Mouse (Mus musculus): ENCODE data around the gene Sncg. TPM values are rescaled to one million over a fixed set of nuclear protein-coding genes. Genes with fewer than 3 reads are reported as not detected.
A peak's percentile ranks its signal among the peaks of the same experiment; 100 is the strongest.

Gene Sncg
- polyA plus RNA-seq, 1 experiment from 2014 or later, result 796 TPM

DNA sequence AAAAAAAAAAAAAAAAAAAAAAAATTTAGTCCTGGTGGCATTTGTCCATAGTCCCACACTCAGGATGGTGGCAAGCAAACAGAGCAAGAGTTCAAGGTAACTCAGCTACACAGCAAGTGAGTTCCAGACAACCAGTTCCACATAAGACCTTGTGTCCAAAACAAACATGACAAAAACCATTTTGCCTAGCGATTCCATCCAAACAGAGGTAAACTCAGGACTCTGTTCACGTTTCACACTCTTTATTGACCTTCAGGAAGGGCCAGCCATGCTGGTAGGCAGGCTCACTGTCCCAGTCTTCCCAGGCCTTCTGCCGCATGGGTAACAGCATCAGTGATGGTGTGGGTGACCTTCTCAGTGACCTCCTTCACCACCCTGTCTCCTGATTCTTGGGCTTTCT is 22.9 kb downstream of the Sncg start:
- no peak overlapping the region for H3K4me2 ChIP-seq
- H3K4me1 ChIP-seq (replicated peaks), result no peaks in the 10 kb centered on the region
- H3K36me3 ChIP-seq, result no peaks in the 10 kb centered on the region
- WGBS, result 53% methylated on average over 3 of the region's 3 CpGs
- no peaks in the 10 kb centered on the region for H3K9me3 ChIP-seq
- no peak for ATAC-seq (ENCODE audit: low read depth)
- no peak overlapping the region for H3K9ac ChIP-seq
- H3K27me3 ChIP-seq, result no peaks in the 10 kb centered on the region
- H3K4me3 ChIP-seq, result no peak overlapping the region
- H3K27ac ChIP-seq (replicated peaks), result no peak overlapping the region

DNA sequence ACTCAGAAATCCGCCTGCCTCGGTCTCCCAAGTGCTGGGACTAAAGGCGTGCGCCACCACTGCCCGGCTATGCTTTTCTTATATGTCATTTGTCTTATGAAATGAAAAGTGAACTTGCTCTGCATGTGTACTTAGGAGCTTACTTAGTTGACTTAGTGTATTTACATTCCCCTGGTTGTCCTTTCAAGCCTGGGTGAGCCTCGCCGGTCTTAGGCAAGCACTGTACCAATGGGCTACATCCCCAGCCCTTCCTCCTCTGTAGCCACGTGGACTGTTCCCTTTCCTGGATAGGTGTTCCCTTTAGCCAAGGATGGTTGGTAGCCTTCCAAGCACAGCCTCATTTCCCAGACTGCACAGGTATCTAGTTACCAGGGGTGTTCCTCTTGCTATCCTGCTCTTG is 25.6 kb downstream of the Sncg start:
- Histone ChIP-seq H3K4me2 (no peak overlapping the region), H3K36me3 (peaks cover 5% of the 10 kb centered on the region), H3K9me3 (no peaks in the 10 kb centered on the region), H3K4me1 (replicated peaks) (no peaks in the 10 kb centered on the region), H3K27me3 (no peaks in the 10 kb centered on the region), H3K4me3 (no peak overlapping the region), H3K27ac (replicated peaks) (no peak overlapping the region), H3K9ac (no peak overlapping the region)
- 88% methylated on average over 8 of the region's 8 CpGs for WGBS
- ATAC-seq (ENCODE audit: low read depth), result no peak

DNA sequence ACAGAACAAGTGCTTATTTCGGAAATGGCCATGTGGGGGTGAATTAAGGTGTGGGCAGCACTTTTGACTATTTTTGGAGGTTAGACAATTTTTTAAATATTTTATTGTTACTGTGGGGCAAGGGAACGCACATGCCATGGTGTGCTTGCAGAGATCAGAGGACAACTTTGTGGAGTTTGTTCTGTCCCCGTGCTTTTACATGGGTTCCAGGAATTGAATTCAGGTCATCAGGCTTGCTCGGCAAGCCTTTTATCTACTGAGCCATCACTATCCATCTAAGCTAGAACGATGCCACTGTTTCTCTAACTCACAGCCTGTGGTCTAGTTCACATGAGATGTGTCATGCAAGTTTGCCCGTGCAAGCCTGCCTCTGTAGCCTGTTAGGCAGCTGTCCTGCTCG is 26.3 kb downstream of the Sncg start:
- ATAC-seq (ENCODE audit: low read depth), result no peak
- no peaks in the 10 kb centered on the region for H3K27me3 ChIP-seq
- H3K4me1 ChIP-seq (replicated peaks), result no peaks in the 10 kb centered on the region
- no peak overlapping the region for H3K27ac ChIP-seq (replicated peaks)
- WGBS, result 82% methylated on average over 7 of the region's 7 CpGs
- H3K9ac ChIP-seq, result no peak overlapping the region
- H3K9me3 ChIP-seq, result no peaks in the 10 kb centered on the region
- no peak overlapping the region for H3K4me2 ChIP-seq
- H3K36me3 ChIP-seq, result peaks cover 9% of the 10 kb centered on the region
- no peak overlapping the region for H3K4me3 ChIP-seq

DNA sequence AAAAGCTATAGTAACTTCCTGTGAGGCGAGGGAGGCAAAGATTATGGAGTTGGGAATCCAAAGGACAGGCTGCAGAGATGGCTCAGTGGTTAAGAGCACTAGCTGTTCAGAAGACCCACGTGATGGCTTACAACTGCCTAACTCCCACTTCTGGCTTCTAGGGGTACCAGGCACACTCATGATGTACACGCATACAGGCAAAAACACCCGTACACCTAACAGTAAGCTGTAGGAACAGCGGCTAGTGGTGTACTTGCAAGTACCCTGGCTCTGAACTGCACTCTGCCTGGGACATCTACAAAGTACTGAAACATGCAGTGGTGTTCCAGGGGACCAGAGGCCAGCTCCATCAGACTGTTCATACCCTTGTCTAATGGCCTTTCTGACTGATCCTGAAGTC is 27.5 kb downstream of the Sncg start:
- H3K4me1 ChIP-seq (replicated peaks), result no peaks in the 10 kb centered on the region
- WGBS, result 92% methylated on average over 5 of the region's 5 CpGs

DNA sequence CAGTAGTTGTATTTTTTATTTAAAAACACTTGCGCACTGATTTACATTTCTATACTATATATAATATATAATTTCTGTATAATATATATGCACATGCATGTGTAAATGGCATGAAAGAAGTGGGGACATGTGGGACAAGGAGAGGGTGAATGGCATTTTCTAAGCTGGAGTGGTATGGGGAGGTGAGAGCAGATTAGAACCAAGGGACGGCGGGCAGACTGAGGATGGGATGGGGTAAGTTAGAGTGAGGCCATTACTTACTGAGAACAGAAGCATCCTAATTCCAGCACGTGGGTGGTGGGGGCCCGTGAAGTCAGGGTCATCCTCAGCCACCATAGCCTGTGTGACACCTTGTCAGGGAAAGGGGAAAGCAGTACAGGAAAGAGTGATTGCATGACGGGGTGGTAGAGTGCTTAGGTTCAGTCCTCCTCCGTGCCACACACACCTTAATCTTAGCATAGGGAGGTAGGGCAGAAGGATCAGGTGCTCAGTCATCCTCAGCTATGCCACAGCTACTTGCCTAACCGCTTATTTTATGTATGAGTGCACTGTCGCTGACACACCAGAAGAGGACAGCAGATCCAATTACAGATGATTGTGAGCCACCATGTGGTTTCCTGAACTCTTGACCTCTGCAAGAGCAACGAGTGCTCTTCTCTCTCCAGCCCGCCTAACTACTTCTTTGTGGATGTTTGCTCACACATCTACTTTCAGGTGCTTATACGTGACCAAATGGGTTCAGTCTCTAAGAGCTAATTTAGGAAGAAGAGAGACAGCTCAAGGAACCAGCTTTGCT is 28.6 kb downstream of the Sncg start:
- ATAC-seq (ENCODE audit: low read depth), result 0 out of 2 replicates have a peak, but pooled peaks have one; percentile 40
- Histone ChIP-seq H3K27me3 (no peaks in the 10 kb centered on the region), H3K9ac (no peak overlapping the region), H3K9me3 (no peaks in the 10 kb centered on the region), H3K27ac (replicated peaks) (no peak overlapping the region), H3K4me3 (no peak overlapping the region), H3K36me3 (peaks cover 32% of the 10 kb centered on the region), H3K4me1 (replicated peaks) (no peaks in the 10 kb centered on the region), H3K4me2 (no peak overlapping the region)
- WGBS, result 60% methylated on average over 12 of the region's 12 CpGs

More for the DNA sequence above, 27.5 kb downstream of the Sncg start:
- no peak for ATAC-seq (ENCODE audit: low read depth)
- Histone ChIP-seq H3K9me3 (no peaks in the 10 kb centered on the region), H3K27ac (replicated peaks) (no peak overlapping the region), H3K27me3 (no peaks in the 10 kb centered on the region), H3K4me2 (no peak overlapping the region), H3K36me3 (peaks cover 21% of the 10 kb centered on the region), H3K4me3 (no peak overlapping the region), H3K9ac (no peak overlapping the region)

DNA sequence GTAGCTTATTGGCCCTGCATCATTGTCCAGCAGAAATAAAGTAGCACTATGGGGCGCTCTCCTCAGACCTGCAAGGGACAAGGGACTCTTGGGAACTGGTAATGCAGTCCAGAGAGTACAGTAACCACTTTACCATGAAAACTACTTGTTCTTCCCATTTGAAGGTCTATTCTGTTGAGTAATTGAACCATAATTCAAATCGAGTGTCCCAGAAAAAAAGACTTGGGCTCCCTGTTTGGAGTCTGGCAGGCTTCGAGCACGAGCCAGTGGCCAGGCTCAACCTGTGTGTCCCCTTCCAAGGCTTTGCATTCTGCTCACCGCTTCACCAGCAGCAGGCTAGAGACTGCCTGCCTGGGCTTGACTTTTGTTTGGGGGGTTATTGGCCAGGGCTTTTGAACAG is 30.2 kb downstream of the Sncg start:
- Histone ChIP-seq H3K4me3 (no peak overlapping the region), H3K27me3 (no peaks in the 10 kb centered on the region), H3K36me3 (peaks cover 47% of the 10 kb centered on the region), H3K4me1 (replicated peaks) (no peaks in the 10 kb centered on the region), H3K27ac (replicated peaks) (no peak overlapping the region), H3K9ac (no peak overlapping the region), H3K9me3 (no peaks in the 10 kb centered on the region), H3K4me2 (no peak overlapping the region)
- 84% methylated on average over 5 of the region's 5 CpGs for WGBS
- no peak for ATAC-seq (ENCODE audit: low read depth)

DNA sequence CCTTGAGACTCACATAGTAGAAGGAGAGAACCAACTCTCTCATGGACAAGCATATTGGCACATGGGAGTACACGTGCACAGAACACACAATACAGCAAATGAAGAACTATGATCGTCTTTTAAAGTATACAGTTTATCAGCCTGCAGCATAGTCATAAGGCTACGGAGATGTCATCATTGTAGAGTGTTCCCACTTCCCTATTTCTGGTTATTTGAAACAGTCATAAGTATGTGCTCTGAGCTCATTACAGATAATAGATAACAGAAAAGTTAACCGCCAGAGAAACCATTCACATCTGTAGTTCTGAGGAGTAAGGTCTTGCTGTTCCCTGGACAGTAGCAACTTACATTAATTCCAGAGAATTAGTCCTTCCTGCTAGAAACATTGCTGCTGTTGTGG is 31.5 kb downstream of the Sncg start:
- no peaks in the 10 kb centered on the region for H3K4me1 ChIP-seq (replicated peaks)
- no peaks in the 10 kb centered on the region for H3K9me3 ChIP-seq
- no peak overlapping the region for H3K27ac ChIP-seq (replicated peaks)
- ATAC-seq (ENCODE audit: low read depth), result no peak
- no peak overlapping the region for H3K4me2 ChIP-seq
- H3K36me3 ChIP-seq, result peaks cover 58% of the 10 kb centered on the region
- no peak overlapping the region for H3K9ac ChIP-seq
- H3K4me3 ChIP-seq, result no peak overlapping the region
- WGBS, result 95% methylated on average over 4 of the region's 4 CpGs
- no peaks in the 10 kb centered on the region for H3K27me3 ChIP-seq

DNA sequence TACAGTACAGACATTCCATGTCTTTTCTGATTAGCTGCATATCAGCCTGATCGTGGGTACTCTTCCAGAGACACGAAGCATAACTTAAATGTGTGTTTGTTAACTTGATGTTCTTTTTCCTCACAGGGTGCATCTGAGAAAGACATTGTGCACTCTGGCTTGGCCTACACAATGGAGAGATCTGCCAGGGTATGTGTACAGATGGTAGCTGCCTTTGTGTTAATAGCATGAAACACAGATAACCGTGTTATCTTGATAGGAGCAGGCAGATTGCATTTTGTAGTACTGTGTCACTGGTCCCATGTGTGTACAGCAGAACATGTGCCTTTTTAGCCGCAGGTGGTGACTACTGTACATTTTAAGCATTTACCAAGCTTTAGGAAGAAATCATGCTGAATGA is 32.6 kb downstream of the Sncg start:
- no peaks in the 10 kb centered on the region for H3K4me1 ChIP-seq (replicated peaks)
- no peaks in the 10 kb centered on the region for H3K27me3 ChIP-seq
- H3K9ac ChIP-seq, result no peak overlapping the region
- H3K4me2 ChIP-seq, result no peak overlapping the region
- H3K36me3 ChIP-seq, result peaks cover 69% of the 10 kb centered on the region
- H3K4me3 ChIP-seq, result no peak overlapping the region
- WGBS, result 91% methylated on average over 4 of the region's 4 CpGs
- H3K9me3 ChIP-seq, result no peaks in the 10 kb centered on the region
- ATAC-seq (ENCODE audit: low read depth), result no peak
- H3K27ac ChIP-seq (replicated peaks), result no peak overlapping the region

DNA sequence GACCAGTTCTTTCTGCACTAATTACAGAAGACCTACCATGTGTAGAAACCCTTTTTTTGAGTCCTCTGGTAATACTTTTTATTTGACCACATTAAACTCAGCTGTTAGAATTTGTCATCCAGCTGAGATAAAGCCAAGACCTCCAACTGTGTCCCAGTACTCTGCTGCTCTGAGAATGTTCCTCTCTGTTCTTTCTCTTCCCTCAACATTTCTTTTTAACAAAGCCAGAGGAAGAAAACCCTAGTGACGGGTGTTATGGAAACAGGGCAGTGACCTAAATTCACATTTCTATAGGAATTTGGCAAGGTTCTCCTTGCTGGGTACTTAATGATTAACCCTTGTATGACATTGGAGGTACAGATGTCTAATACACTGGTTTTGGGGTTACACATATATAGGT is 35.1 kb downstream of the Sncg start:
- Histone ChIP-seq H3K4me3 (no peak overlapping the region), H3K4me2 (no peak overlapping the region), H3K9me3 (no peaks in the 10 kb centered on the region), H3K27ac (replicated peaks) (no peak overlapping the region), H3K9ac (no peak overlapping the region), H3K4me1 (replicated peaks) (no peaks in the 10 kb centered on the region), H3K27me3 (no peaks in the 10 kb centered on the region), H3K36me3 (peaks cover 92% of the 10 kb centered on the region)
- ATAC-seq (ENCODE audit: low read depth), result no peak
- WGBS, result 54% methylated on average over 1 of the region's 1 CpGs

DNA sequence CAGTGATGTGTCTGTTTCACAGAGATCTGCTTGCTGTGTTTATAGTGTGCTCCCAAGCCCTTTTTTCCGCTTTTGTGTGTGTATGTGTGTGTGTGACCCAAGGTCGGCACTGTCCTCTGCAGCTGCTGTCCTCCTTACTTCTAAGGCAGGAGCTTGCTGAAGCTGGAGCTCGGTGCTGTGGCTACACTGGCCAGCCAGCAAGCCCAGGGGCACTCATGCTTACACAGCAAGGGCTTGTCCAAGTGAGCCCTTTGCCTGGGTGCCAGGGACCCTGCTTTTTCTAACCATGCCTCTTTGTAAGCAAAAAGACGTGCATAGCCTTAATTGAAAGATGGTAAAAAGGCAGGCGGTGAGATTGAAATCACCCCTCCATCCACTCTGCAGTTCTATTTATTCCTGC is 42.1 kb downstream of the Sncg start:
- 79% methylated on average over 5 of the region's 5 CpGs for WGBS
- no peaks in the 10 kb centered on the region for H3K9me3 ChIP-seq
- ATAC-seq (ENCODE audit: low read depth), result peak; percentile 44
- peaks cover 89% of the 10 kb centered on the region for H3K36me3 ChIP-seq
- no peaks in the 10 kb centered on the region for H3K4me1 ChIP-seq (replicated peaks)
- H3K4me2 ChIP-seq, result no peak overlapping the region
- no peak overlapping the region for H3K4me3 ChIP-seq
- no peaks in the 10 kb centered on the region for H3K27me3 ChIP-seq
- no peak overlapping the region for H3K9ac ChIP-seq
- peak overlapping the region; percentile 59 for H3K27ac ChIP-seq (replicated peaks)

DNA sequence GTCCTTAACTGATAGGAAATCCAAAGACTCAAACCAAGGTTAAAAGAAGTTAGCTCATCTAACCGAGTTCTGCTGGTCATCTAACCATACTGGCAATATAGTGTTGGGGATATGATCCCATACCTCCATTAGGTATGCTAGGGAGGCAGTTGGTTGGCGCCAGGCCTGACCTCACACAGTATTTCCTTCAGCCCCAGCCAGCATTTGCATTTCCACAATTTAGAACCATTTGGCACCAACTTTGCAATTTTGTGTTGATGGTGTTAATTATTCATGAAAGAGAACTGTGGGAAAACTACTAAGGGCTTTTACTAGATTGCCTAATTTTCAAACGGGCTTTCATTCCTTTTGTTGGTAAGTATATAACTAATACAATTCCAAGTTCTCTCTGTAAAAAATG is 42.7 kb downstream of the Sncg start:
- Histone ChIP-seq H3K4me2 (no peak overlapping the region), H3K4me1 (replicated peaks) (no peaks in the 10 kb centered on the region), H3K36me3 (peaks cover 85% of the 10 kb centered on the region), H3K9me3 (no peaks in the 10 kb centered on the region), H3K4me3 (no peak overlapping the region), H3K9ac (no peak overlapping the region), H3K27ac (replicated peaks) (peak overlapping the region; percentile 4; the same call in 1 of the 2 replicates), H3K27me3 (no peaks in the 10 kb centered on the region)
- 80% methylated on average over 3 of the region's 3 CpGs for whole genome bisulfite sequencing
- no peak for ATAC-seq (ENCODE audit: low read depth)

DNA sequence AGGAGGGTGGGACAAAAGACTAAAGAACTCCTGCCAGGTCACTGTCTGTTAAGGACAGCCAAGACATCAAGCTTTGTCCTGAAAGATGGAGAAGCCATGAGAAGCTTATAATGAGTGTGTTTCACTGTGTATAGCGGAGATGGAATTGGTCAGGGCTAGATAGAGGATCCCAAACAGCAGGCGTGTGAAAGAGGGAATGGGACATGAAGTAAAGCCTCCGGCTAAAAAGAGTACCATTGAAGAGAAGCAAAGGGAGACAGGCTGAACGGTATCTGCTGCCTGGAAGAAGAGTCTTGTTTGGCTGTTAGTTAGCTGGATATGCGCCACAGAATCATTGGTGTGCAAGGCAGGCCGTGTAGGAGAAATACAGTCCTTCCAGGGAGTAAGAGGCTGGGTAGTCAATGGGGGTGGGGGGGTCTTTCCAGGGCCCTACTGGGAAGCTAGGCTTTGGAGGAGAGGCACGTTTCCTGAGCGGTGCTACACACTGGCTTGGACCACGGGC is 43.9 kb downstream of the Sncg start:
- H3K4me2 ChIP-seq, result no peak overlapping the region
- no peak overlapping the region for H3K9ac ChIP-seq
- H3K9me3 ChIP-seq, result no peaks in the 10 kb centered on the region
- no peak overlapping the region for H3K4me3 ChIP-seq
- H3K27ac ChIP-seq (replicated peaks), result 0 out of 2 replicates have a peak overlapping the region, but pooled peaks have one; percentile 38
- peaks cover 84% of the 10 kb centered on the region for H3K36me3 ChIP-seq
- no peaks in the 10 kb centered on the region for H3K27me3 ChIP-seq
- ATAC-seq (ENCODE audit: low read depth), result peak; percentile 84
- WGBS, result 78% methylated on average over 9 of the region's 9 CpGs
- no peaks in the 10 kb centered on the region for H3K4me1 ChIP-seq (replicated peaks)

DNA sequence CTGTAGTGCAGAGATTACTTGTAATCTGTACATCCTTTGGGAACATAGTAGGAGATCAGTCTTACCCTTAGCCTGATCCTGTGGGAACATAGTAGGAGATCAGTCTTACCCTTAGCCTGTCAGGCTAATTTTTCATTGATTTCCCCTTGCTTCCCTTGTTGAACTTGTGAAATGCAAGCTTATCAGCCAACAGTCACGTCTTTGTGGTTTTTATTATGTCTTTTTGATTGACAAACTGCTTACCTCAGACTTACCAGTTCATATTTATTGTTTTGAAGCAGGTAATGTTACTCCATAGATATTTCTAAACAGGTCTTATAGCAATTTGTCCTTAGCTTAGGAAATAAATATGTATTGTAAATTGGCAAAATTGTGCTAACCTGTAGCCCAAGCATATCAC is 47.0 kb downstream of the Sncg start:
- no peak for ATAC-seq (ENCODE audit: low read depth)
- H3K36me3 ChIP-seq, result peaks cover 80% of the 10 kb centered on the region
- no peak overlapping the region for H3K4me3 ChIP-seq
- H3K4me1 ChIP-seq (replicated peaks), result no peaks in the 10 kb centered on the region
- no peaks in the 10 kb centered on the region for H3K9me3 ChIP-seq
- no peak overlapping the region for H3K27ac ChIP-seq (replicated peaks)
- H3K27me3 ChIP-seq, result no peaks in the 10 kb centered on the region
- H3K9ac ChIP-seq, result no peak overlapping the region
- WGBS, result 86% methylated on average over 1 of the region's 1 CpGs
- no peak overlapping the region for H3K4me2 ChIP-seq
